Mouse (Mus musculus): ENCODE data around the gene Bco1.

DNA sequence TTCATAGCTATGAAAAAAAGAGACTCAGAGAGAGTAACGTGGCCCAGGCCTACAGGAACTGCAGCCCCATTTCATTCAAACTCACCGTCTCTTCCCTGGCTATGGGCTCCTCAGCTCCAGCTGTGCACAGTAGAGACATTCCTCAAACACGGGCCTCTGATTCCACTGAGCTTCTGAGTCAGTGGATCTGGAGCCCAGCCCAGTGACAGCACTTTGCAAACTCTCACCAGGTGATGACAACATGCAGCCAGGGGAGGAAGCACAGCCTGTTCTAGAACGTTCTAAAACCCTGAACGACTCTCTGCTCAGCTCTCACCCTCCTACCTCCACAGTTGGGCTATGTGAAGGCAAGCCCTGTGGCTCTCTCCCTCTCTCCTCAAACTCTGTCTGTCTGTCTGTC lies 1.6 kb upstream of the Bco1 start:
- TF ChIP-seq CTCF (IDR thresholded peaks at IDR 0.05; ENCODE audit: borderline replicate concordance, insufficient read depth, low read depth, low read length): no peak
- no peak for TF ChIP-seq POLR2A (IDR thresholded peaks at IDR 0.05; ENCODE audit: borderline replicate concordance, insufficient read depth, low read length)
